Mouse (Mus musculus) G1E (cell line): Measurements from ENCODE around the gene Kansl2.

Experiments
- CTCF ChIP-seq: IDR thresholded peaks from 2 replicates; pipeline ENCODE4 v1.5.1; 2012; ENCODE audit warnings: low read depth, low read length, inconsistent platforms, mixed read lengths
- GATA1 ChIP-seq: IDR thresholded peaks from 2 replicates; pipeline ENCODE4 v1.6.1; 2012; ENCODE audit warnings: borderline replicate concordance, low read length, inconsistent platforms, mixed read lengths
- GATA2 ChIP-seq: IDR thresholded peaks from 2 replicates; pipeline ENCODE4 v1.6.1; 2012; ENCODE audit warnings: low read depth, low read length, inconsistent platforms, borderline replicate concordance
- POLR2AphosphoS5 ChIP-seq: IDR thresholded peaks from 2 replicates; pipeline ENCODE4 v1.6.1; 2012; ENCODE audit warnings: low read depth, low read length, inconsistent platforms; ENCODE audit not compliant: insufficient replicate concordance
- TAL1 ChIP-seq: conservative IDR thresholded peaks from 2 replicates; pipeline ENCODE4 v1.6.1; 2012; ENCODE audit warnings: low read depth, low read length, inconsistent platforms, mixed read lengths

DNA sequence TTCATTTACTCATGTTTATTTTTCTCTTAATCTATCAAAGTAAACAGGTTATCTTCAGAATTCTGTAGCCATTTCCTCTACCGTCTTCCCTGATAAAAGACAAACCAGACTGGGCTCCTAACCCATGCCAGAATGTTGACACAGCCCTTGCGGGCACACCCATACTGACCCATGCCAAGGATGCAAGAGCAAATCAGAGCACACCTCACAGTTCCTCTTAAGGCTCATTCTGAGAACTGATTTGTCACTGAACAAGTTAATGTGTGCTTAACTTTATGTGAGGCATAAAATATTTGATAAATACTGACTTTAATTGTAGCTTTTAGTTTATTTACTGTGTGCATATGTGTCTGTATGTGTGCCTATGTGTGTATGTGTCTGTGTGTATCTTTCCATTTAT, 42.7 kb downstream of the Kansl2 start:
- no peak for TF ChIP-seq CTCF
- no peak for TF ChIP-seq GATA2
- TF ChIP-seq TAL1, result no peak
- TF ChIP-seq GATA1, result no peak
- TF ChIP-seq POLR2AphosphoS5, result no peak
